Mouse (Mus musculus) myocyte (in vitro differentiated cells): ENCODE measurements at regions not wholly inside any gene's neighbourhood (a gene's known extent, or its start where the extent isn't known, plus 50 kb on each side); places are given as distances from the start of the nearest gene placed in this dataset.

ENCODE experiments used
- E2F4 ChIP-seq: IDR thresholded peaks from one replicate; pipeline ENCODE4 v1.6.1; 2011; ENCODE audit warnings: mild to moderate bottlenecking, control low read depth, moderate library complexity; ENCODE audit not compliant: insufficient read depth
- MAX ChIP-seq: IDR thresholded peaks from one replicate; pipeline ENCODE4 v1.6.1; 2011; ENCODE audit warnings: low read depth, mild to moderate bottlenecking, control low read depth
- MYOD1 ChIP-seq, 3 experiments: IDR thresholded peaks; one replicate each; pipeline ENCODE4 v1.6.1; 2011; ENCODE audit warnings: control low read depth in 2 of 3, low read depth in 2 of 3, mild to moderate bottlenecking in 2 of 3, moderate library complexity in 1 of 3; ENCODE audit not compliant: insufficient read length in 2 of 3, control insufficient read depth in 1 of 3
- MYOG ChIP-seq, 3 experiments: IDR thresholded peaks; one replicate each; pipeline ENCODE4 v1.6.1; 2011; ENCODE audit warnings: control low read depth in 2 of 3, low read depth in 2 of 3, mild to moderate bottlenecking in 2 of 3; ENCODE audit not compliant: insufficient read length in 2 of 3, control insufficient read depth in 1 of 3, insufficient read depth in 1 of 3
- POLR2A ChIP-seq: IDR thresholded peaks from one replicate; pipeline ENCODE4 v1.6.1; 2011; ENCODE audit warnings: low read depth, mild to moderate bottlenecking, control low read depth, moderate library complexity; ENCODE audit not compliant: insufficient read length
- POLR2AphosphoS2 ChIP-seq: IDR thresholded peaks from one replicate; pipeline ENCODE4 v1.6.1; 2011; ENCODE audit warnings: low read depth, control low read depth; ENCODE audit not compliant: insufficient read length
- REST ChIP-seq: IDR thresholded peaks from one replicate; pipeline ENCODE4 v1.6.1; 2011; ENCODE audit warnings: mild to moderate bottlenecking, control low read depth, moderate library complexity; ENCODE audit not compliant: insufficient read depth, insufficient read length
- SRF ChIP-seq: IDR thresholded peaks from one replicate; pipeline ENCODE4 v1.6.1; 2011; ENCODE audit warnings: low read depth; ENCODE audit not compliant: control insufficient read depth, insufficient read length
- TCF12 ChIP-seq: IDR thresholded peaks from one replicate; pipeline ENCODE4 v1.6.1; 2011; ENCODE audit warnings: mild to moderate bottlenecking, control low read depth; ENCODE audit not compliant: poor library complexity, insufficient read depth, severe bottlenecking
- TCF3 ChIP-seq: IDR thresholded peaks from one replicate; pipeline ENCODE4 v1.6.1; 2011; ENCODE audit warnings: low read depth, control low read depth; ENCODE audit not compliant: insufficient read length
- USF1 ChIP-seq: IDR thresholded peaks from one replicate; pipeline ENCODE4 v1.6.1; 2011; ENCODE audit warnings: low read depth, mild to moderate bottlenecking, control low read depth, moderate library complexity

DNA sequence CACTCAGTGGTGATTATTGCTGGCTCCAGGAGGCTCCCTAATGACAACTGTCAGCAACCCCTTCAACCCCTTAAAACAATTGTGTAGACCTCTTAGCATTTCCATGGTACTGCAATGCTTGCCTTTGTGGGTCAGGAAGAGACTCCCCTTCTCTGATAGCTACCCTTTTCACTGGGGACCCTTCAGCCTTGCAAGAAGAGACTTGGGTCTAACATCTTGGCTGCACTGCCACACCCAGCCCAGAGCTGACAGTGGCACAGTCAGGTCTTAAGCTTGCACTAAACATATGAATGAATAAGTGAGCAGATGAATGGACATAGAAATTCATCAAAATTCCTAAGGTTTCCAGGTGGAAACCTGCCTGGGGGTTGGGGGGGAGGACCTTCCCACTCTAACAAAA is 209.0 kb downstream of the Insig2 start:
- TF ChIP-seq TCF3 (no peak), USF1 (no peak), MAX (no peak), E2F4 (no peak), REST (no peak), TCF12 (no peak), POLR2A (no peak), POLR2AphosphoS2 (no peak), MYOG (IDR thresholded peaks at IDR 0.05; ENCODE audit: control insufficient read depth in 1 of 3, insufficient read depth in 1 of 3, insufficient read length in 2 of 3, low read depth in 2 of 3) (no peak), SRF (no peak), MYOD1 (IDR thresholded peaks at IDR 0.05; ENCODE audit: control insufficient read depth in 1 of 3, insufficient read length in 2 of 3, low read depth in 2 of 3) (no peak)
